Mouse (Mus musculus): ENCODE measurements at regions not wholly inside any gene's neighbourhood (a gene's known extent, or its start where the extent isn't known, plus 50 kb on each side); places are given as distances from the start of the nearest gene placed in this dataset.

- TF ChIP-seq GATA1 (IDR thresholded peaks at IDR 0.05; ENCODE audit: low read length): no peak
- TF ChIP-seq TAL1 (IDR thresholded peaks at IDR 0.05; ENCODE audit: low read length): no peak
Measured at GRCm38 (mm10) chr7:137557439-137557838, 120.0 kb downstream of the Glrx3 start.
